Mouse (Mus musculus): ENCODE measurements around the gene Erbb2. TPM values are rescaled to one million over a fixed set of nuclear protein-coding genes. Genes with fewer than 3 reads are reported as not detected.

Gene Erbb2
- under 1 TPM in 1 of 2 experiments, not detected in 1; 0.07 TPM for total RNA-seq (2023)

DNA sequence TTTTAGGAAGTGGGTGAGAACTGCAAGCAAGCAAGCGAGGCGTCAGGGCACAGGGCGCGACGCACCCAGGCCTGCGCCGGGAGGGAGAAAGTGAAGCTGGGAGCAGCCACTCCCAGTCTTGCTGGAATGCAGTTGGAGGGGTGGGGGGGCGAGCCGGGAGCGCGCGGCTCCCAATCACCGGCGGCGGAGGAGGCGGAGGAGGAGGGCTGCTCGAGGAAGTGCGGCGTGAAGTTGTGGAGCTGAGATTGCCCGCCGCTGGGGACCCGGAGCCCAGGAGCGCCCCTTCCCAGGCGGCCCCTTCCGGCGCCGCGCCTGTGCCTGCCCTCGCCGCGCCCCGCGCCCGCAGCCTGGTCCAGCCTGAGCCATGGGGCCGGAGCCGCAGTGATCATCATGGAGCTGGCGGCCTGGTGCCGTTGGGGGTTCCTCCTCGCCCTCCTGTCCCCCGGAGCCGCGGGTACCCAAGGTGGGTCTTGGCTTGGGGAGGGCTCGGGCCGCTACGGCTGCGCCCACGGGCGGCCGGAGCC, at the start of gene Erbb2:
TSS of gene Erbb2 (plus strand) at position 198 of the 524 bp plus-strand sequence.

DNA sequence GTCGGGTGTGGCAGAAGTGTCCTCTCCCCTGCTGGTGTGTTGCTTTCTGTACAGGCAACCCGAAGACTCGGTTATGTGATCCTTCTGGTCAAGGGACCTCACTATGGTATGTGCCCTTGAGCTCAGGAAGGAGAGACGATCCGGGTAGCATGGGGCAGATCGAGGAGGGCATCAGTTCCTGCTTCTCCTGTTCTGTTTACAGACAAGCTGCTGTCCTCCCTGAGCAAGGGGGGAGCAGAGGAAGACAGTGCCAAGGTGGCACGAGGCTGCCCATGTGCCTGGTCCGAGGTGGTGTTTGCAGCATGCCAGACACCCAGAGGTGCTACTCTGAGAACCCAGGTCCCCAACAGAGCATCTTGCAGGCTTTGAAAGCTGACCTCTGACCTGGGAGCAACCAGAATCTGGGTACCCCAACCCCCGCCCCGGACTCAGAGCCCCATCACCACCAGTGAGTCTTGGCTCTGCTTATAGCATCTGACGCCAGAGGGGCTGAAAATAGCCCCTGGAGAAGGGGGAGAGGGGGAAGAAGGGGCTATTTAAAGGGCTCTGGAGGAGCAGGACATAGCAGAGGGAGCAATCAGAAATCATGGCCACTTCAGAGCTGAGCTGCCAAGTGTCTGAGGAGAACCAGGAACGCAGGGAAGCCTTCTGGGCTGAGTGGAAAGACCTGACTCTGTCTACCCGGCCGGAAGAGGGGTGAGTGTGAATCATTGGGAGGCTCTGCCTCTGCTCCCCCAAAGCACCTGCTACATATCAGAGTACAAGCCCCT, 28.8 kb upstream of the Erbb2 start, which contains the start of gene Tcap:
TSS of gene Tcap (plus strand) at position 551 of the 770 bp plus-strand sequence.

DNA sequence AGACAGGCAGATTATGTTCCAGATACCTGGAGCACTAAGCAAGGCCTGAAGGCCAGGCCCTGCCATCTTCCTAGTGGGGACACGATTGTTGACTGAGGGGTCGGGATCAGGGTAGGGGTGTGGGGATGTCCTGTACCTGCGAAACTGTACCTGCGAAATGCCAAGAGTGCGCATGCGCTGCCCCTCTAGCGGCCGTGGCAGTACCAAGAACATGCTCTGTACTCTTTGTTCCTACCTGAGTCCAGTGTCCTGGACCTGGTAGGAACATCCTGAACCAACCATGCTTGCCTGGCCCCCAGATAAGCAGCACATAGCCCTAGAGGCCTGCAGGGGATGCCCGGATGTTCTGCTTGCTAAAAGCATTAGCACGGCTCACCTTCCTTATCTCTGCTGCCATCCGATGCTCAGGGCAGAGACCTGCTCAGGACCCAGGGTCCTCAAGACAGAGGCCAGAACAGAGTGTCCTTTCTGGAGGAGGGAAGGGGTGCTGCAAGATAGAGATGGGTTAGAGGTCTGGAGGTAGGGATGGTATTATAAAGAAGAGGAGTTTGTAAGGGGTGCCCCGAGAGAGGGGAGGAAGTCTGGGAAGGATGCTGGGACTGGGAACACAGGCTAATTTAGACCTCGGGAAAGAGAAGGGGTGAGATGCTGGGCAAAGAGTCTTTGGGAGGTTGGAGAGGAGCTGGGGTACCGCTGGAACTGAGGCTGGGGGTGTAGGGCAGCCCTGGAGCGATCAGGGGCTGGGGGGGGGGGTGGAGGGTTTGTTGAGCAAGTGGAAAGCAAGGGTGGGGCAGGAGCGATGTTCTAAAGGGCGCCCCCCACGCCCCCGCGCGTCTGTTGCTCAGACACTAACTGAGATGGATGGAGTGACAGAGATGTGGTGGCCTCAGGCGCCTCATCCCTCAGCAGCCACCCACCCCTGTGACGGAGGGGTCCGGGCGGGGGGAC, 26.4 kb upstream of the Erbb2 start, which contains the start of gene Pnmt:
TSS of gene Pnmt (plus strand) at position 813 of the 948 bp plus-strand sequence.

DNA sequence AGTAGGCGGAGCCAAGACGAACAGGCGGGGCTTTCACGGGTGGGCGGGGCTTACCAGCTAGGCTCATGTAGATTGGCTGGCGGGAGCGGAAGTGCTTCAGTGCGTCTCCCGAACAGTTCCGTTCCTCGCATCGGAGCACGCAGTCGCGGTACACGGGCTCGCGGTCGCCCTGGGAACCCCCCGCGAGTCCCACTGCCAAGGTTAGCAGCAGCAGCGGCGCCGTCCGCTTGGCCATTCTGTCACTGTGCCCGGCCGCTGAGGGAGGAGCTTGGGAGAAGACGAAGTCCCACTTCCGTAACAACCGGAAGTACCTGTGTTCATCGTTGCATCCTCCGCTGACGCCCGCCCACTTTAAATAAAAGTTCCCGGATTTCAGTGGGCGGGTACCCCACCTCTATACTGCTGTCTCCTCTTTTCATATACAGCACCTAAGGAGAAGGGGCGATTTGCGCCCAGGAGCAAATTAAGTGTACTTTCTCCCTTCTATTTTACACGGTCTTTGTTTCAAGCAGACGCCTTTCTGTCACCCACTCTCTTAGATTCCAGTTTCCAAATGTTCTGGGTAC, 12.0 kb upstream of the Erbb2 start, which contains the start of gene Pgap3:
TSS of gene Pgap3 (minus strand) at position 330 of the 566 bp plus-strand sequence.

DNA sequence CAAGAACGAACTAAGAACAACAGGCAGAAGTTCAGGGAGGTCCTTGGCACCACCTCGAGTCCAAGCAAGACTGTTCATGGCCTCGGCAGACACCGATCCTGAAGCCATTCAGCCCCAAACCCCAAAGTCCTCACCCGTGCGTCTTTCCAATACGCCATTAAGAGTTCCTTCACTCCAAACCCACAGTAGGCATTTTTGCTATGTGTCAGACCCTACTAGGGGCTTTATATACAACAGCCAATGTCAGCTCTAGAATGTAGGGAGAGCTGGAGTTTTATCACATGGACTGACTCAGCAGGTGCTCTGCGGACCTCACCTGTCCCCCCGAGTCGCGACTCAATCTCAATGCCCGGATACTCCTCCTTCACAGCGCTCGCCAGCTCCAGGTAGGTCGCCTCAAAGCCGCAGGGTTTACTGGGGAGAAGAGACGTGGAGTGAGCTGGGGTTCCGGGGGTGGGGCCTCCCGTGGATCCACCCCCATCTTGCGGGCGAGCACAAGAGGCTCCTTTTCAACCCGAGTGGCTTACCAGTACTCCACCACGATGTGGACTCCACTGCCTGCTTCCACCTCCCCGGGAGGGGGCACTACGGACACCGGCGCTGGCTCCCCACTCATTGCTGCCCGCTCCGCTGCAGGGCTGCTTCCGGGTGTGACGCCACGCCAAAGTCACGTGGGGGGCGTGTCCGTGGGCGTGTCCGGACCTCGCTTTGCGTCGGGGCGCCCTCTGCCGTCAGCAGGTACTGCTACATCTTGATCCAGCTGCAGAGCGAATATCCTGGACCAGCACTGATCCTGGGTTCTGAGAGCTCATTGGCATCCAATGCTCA, 26.3 kb downstream of the Erbb2 start, which contains the start of gene Mien1:
TSS of gene Mien1 (minus strand) at position 661 of the 828 bp plus-strand sequence.

DNA sequence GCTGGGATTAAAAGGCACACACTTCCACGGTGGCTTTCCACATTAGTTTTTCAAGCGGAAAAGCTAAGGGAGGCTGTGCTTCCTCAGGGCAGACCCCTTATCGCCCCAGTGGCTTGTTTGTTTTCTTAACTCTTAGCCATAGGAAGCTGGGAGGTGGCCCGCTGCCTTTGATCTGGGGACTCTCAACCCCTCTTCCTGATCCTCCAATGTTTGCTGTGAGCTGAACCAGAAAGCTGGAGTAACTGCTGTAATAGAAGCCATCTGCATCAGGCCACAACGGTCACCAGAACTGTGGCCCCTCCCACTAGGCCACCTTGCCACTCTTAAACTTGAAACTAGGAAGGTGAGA, 33.9 kb downstream of the Erbb2 start, which contains the start of gene Grb7:
TSS of gene Grb7 (plus strand) at position 182 of the 349 bp plus-strand sequence.

Other genes with a start within 250 kb of the Erbb2 start
- gene Med1, start 219.2 kb upstream of the Erbb2 start, total RNA-seq (2023) = 10 to 100 TPM; 33.9 to 36.0 TPM
- 10 to 100 TPM; 75.2 to 76.4 TPM for gene Cdk12, start 209.4 kb upstream of the Erbb2 start, total RNA-seq (2023)
- gene Neurod2, start 82.8 kb upstream of the Erbb2 start, total RNA-seq (2023) = not detected
- not detected for gene Ppp1r1b, start 64.1 kb upstream of the Erbb2 start, total RNA-seq (2023)
- 10 to 100 TPM; 40.5 to 52.2 TPM for gene Stard3, start 54.1 kb upstream of the Erbb2 start, total RNA-seq (2023)
- not detected for gene Tcap, start 28.7 kb upstream of the Erbb2 start, total RNA-seq (2023)
- gene Pnmt, start 26.0 kb upstream of the Erbb2 start, total RNA-seq (2023) = not detected
- 1 to 10 TPM; 2.2 to 3.3 TPM for gene Pgap3, start 12.0 kb upstream of the Erbb2 start, total RNA-seq (2023)
- 10 to 100 TPM; 34.5 to 35.5 TPM for gene Mien1, start 26.5 kb downstream of the Erbb2 start, total RNA-seq (2023)
- under 1 TPM in 1 of 2 experiments, not detected in 1; 0.15 TPM for gene Grb7, start 33.9 kb downstream of the Erbb2 start, total RNA-seq (2023)
- 1 to 10 TPM; 4.3 to 8.6 TPM for gene Ikzf3, start 133.6 kb downstream of the Erbb2 start, total RNA-seq (2023)
- gene Zpbp2, start 138.6 kb downstream of the Erbb2 start, total RNA-seq (2023) = 1 to 10 TPM in 1 of 2 experiments, under 1 TPM in 1; 0.64 to 1.4 TPM
- 1 to 10 TPM; 6.7 to 8.2 TPM for gene Ormdl3, start 174.9 kb downstream of the Erbb2 start, total RNA-seq (2023)
- not detected for gene Lrrc3c, start 185.8 kb downstream of the Erbb2 start, total RNA-seq (2023)
- gene Gm12355, start 213.2 kb downstream of the Erbb2 start, total RNA-seq (2023) = 10 to 100 TPM; 16.3 to 20.8 TPM
- not detected for gene Gsdma3, start 213.9 kb downstream of the Erbb2 start, total RNA-seq (2023)
- gene Gsdma2, start 234.3 kb downstream of the Erbb2 start, total RNA-seq (2023) = not detected